Mouse (Mus musculus): Measurements from ENCODE around the gene Kti12. TPM values are rescaled to one million over a fixed set of nuclear protein-coding genes. Genes with fewer than 3 reads are reported as not detected.

Gene Kti12
- polyA plus RNA-seq, 1 experiment from 2014 or later, result 53.3 TPM

DNA sequence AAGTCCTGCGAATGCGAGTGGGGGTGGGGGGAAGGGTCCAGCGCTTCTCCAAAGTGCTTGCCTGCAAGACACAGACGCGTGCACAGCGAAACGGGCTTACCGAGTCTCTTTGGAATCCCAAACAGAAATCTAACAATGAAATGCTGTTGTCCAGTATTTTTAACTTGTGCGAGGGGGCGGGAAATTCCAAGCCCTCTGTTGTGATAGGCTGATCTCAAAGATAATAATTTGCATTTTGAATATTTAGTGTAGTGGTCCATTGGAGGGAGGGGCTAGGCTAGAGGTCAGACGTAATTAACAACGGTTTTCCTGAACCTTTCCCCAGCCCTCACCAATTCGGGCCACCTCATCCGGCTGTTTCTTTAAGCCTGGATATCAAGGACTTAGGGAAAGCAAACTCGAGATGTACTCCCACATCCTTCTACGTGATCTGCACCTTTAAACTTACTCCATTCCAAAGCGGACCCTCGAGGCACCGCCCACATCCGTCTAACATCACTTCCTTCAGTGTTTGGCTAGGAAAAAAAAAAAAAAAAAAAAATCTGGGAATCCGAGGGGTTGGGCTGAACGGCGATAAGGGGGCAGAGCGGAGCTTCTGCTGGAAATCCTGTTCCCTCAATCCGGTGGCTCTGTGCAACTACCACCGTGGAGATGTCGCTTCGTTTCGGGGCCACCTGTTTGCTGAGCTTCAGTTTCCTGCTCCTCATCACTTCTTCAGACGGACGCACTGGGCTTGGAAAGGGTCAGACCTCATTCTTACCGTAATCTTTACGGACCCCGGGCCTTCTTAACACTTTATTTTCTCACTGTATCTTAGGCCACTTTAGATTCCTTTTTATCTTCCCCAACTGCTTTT, 13.2 kb upstream of the Kti12 start, which contains the start of gene Txndc12:
Gene Txndc12 (plus strand): TSS at position 487 of the 856 bp plus-strand sequence.
- H3K27me3 ChIP-seq, result no peaks in the 10 kb centered on the region
- peak within 1 kb of the TSS; percentile 100 for H3K27ac ChIP-seq
- peak within 1 kb of the TSS; percentile 90 for H3K4me3 ChIP-seq
- WGBS, result under 1% methylated on average over 34 of the region's 34 CpGs
- H3K4me2 ChIP-seq, result peak within 1 kb of the TSS; percentile 76
- H3K36me3 ChIP-seq, result peaks cover 9% of the 10 kb centered on the region
- no peaks in the 10 kb centered on the region for H3K9me3 ChIP-seq
- peaks cover 30% of the 10 kb centered on the region for H3K4me1 ChIP-seq
- ATAC-seq (ENCODE audit: insufficient number of reproducible peaks, insufficient read depth, low FRiP score, low TSS enrichment, low read depth), result peak; percentile 80
- peak within 1 kb of the TSS; percentile 98 for H3K9ac ChIP-seq

- Histone ChIP-seq H3K9me3 (no peaks in the 10 kb centered on the region), H3K4me1 (peaks cover 30% of the 10 kb centered on the region), H3K9ac (peak overlapping the region; percentile 98), H3K27ac (peak overlapping the region; percentile 100), H3K27me3 (no peaks in the 10 kb centered on the region), H3K4me2 (peak overlapping the region; percentile 76), H3K36me3 (peaks cover 4% of the 10 kb centered on the region), H3K4me3 (peak overlapping the region; percentile 90)
- no peak for ATAC-seq (ENCODE audit: insufficient number of reproducible peaks, insufficient read depth, low FRiP score, low TSS enrichment, low read depth)
- 2% methylated on average over 15 of the region's 15 CpGs for WGBS
Measured at GRCm38 (mm10) chr4:108834971-108835311, 12.6 kb upstream of the Kti12 start.

DNA sequence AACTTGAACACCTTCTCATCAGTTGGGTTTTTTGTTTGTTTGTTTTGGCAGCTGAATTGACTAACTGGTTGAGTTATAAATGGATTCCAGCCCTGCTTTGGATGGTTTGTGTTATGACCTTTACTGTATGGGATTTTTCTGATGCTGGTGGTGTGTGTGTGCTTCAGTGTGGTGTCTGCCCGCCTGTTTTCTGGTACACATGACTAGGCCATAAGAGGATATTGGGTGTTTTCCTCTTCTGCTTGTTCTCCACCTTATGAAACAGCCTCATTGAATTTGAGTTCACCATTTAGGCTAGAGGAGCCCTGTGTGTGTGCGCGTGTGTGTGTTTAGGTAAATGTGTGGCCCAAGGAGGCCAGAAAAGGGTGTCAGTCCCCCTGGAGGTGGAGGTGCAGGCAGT, 12.1 kb upstream of the Kti12 start:
- Histone ChIP-seq H3K27ac (peak overlapping the region; percentile 100; the same call in 1 of the 2 replicates), H3K4me2 (peak overlapping the region; percentile 76), H3K36me3 (peaks cover 3% of the 10 kb centered on the region; the same call in 1 of the 2 replicates), H3K4me3 (peak overlapping the region; percentile 90), H3K4me1 (peaks cover 30% of the 10 kb centered on the region), H3K9me3 (no peaks in the 10 kb centered on the region), H3K27me3 (no peaks in the 10 kb centered on the region), H3K9ac (peak overlapping the region; percentile 98)
- 65% methylated on average over 3 of the region's 3 CpGs for WGBS
- no peak for ATAC-seq (ENCODE audit: insufficient number of reproducible peaks, insufficient read depth, low FRiP score, low TSS enrichment, low read depth)

- Histone ChIP-seq H3K4me3 (no peak overlapping the region), H3K9me3 (no peaks in the 10 kb centered on the region), H3K36me3 (peaks cover 11% of the 10 kb centered on the region; the same call in 1 of the 2 replicates), H3K4me2 (no peak overlapping the region), H3K9ac (no peak overlapping the region), H3K27me3 (no peaks in the 10 kb centered on the region), H3K4me1 (peaks cover 22% of the 10 kb centered on the region), H3K27ac (no peak overlapping the region)
- ATAC-seq (ENCODE audit: insufficient number of reproducible peaks, insufficient read depth, low FRiP score, low TSS enrichment, low read depth), result no peak
- 83% methylated on average over 4 of the region's 4 CpGs for WGBS
Measured at GRCm38 (mm10) chr4:108838031-108838430, 9.6 kb upstream of the Kti12 start.

GRCm38 (mm10) chr4:108841920-108842578, 5.5 kb upstream of the Kti12 start:
- H3K4me1 ChIP-seq, result peaks cover 6% of the 10 kb centered on the region; the same call in 1 of the 2 replicates
- WGBS, result 85% methylated on average over 7 of the region's 7 CpGs
- H3K36me3 ChIP-seq, result peaks cover 11% of the 10 kb centered on the region; the same call in 1 of the 2 replicates
- H3K27me3 ChIP-seq, result no peaks in the 10 kb centered on the region
- no peaks in the 10 kb centered on the region for H3K9me3 ChIP-seq
- H3K27ac ChIP-seq, result no peak overlapping the region
- H3K9ac ChIP-seq, result no peak overlapping the region
- H3K4me3 ChIP-seq, result no peak overlapping the region
- ATAC-seq (ENCODE audit: insufficient number of reproducible peaks, insufficient read depth, low FRiP score, low TSS enrichment, low read depth), result no peak
- no peak overlapping the region for H3K4me2 ChIP-seq

- no peak overlapping the region for H3K27ac ChIP-seq
- ATAC-seq (ENCODE audit: insufficient number of reproducible peaks, insufficient read depth, low FRiP score, low TSS enrichment, low read depth), result no peak
Measured at GRCm38 (mm10) chr4:108843336-108843735, 4.2 kb upstream of the Kti12 start.

GRCm38 (mm10) chr4:108845824-108846569, 1.6 kb upstream of the Kti12 start:
- Histone ChIP-seq H3K9me3 (no peaks in the 10 kb centered on the region), H3K27ac (peak overlapping the region; percentile 33; the same call in 1 of the 2 replicates), H3K36me3 (peaks cover 16% of the 10 kb centered on the region), H3K4me3 (no peak overlapping the region), H3K27me3 (no peaks in the 10 kb centered on the region), H3K4me2 (no peak overlapping the region), H3K4me1 (peaks cover 18% of the 10 kb centered on the region), H3K9ac (no peak overlapping the region)
- 76% methylated on average over 5 of the region's 5 CpGs for WGBS
- no peak for ATAC-seq (ENCODE audit: insufficient number of reproducible peaks, insufficient read depth, low FRiP score, low TSS enrichment, low read depth)

More at GRCm38 (mm10) chr4:108843336-108843735, 4.2 kb upstream of the Kti12 start:
- H3K36me3 ChIP-seq, result peaks cover 11% of the 10 kb centered on the region; the same call in 1 of the 2 replicates
- H3K9me3 ChIP-seq, result no peaks in the 10 kb centered on the region
- H3K4me1 ChIP-seq, result no peaks in the 10 kb centered on the region; the same call in 1 of the 2 replicates
- no peak overlapping the region for H3K4me2 ChIP-seq
- no peak overlapping the region for H3K4me3 ChIP-seq
- no peak overlapping the region for H3K9ac ChIP-seq
- H3K27me3 ChIP-seq, result no peaks in the 10 kb centered on the region

GRCm38 (mm10) chr4:108848505-108848848, 892 bp downstream of the Kti12 start, which contains the start of gene A730015C16Rik:
TSS of gene A730015C16Rik (minus strand) at chr4:108848619.
- peak within 1 kb of the TSS; percentile 94 for H3K4me2 ChIP-seq
- WGBS, result 8% methylated on average over 20 of the region's 20 CpGs
- ATAC-seq (ENCODE audit: insufficient number of reproducible peaks, insufficient read depth, low FRiP score, low TSS enrichment, low read depth), result no peak
- peaks cover 18% of the 10 kb centered on the region for H3K4me1 ChIP-seq
- peak within 1 kb of the TSS; percentile 95 for H3K4me3 ChIP-seq
- no peaks in the 10 kb centered on the region for H3K9me3 ChIP-seq
- H3K27me3 ChIP-seq, result no peaks in the 10 kb centered on the region
- H3K36me3 ChIP-seq, result peaks cover 17% of the 10 kb centered on the region
- H3K9ac ChIP-seq, result peak within 1 kb of the TSS; percentile 91
- H3K27ac ChIP-seq, result peak within 1 kb of the TSS; percentile 82

DNA sequence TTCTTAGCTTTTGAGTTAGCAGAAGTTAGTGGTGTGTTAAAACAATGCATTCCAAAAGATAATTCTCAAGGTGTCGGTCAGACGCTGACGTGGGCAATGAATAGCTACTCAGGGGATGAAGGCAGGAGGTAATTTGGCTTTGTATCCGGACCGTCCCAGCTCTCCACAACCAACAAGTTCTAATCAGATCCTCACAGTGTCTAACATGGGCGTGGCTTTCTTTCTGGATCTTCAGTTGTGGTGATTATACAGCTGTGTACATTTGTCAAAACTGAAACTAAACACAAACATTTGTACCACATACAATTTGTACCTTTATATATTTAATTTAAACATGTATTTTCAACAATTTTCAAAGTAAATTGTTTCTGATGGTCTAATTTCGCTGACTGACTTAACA, 19.2 kb downstream of the Kti12 start:
- no peak for ATAC-seq (ENCODE audit: insufficient number of reproducible peaks, insufficient read depth, low FRiP score, low TSS enrichment, low read depth)
- Histone ChIP-seq H3K27me3 (no peaks in the 10 kb centered on the region), H3K36me3 (peaks cover 27% of the 10 kb centered on the region), H3K4me3 (no peak overlapping the region), H3K4me1 (no peaks in the 10 kb centered on the region), H3K9ac (no peak overlapping the region), H3K27ac (no peak overlapping the region), H3K9me3 (no peaks in the 10 kb centered on the region), H3K4me2 (no peak overlapping the region)
- whole genome bisulfite sequencing, result 88% methylated on average over 7 of the region's 7 CpGs

- Histone ChIP-seq H3K9ac (no peak overlapping the region), H3K9me3 (no peaks in the 10 kb centered on the region), H3K36me3 (peaks cover 4% of the 10 kb centered on the region; the same call in 1 of the 2 replicates), H3K4me3 (no peak overlapping the region), H3K27me3 (no peaks in the 10 kb centered on the region), H3K27ac (no peak overlapping the region), H3K4me1 (no peaks in the 10 kb centered on the region), H3K4me2 (no peak overlapping the region)
- peak; percentile 71; the same call in 1 of the 2 replicates for ATAC-seq (ENCODE audit: insufficient number of reproducible peaks, insufficient read depth, low FRiP score, low TSS enrichment, low read depth)
- WGBS, result 36% methylated on average over 10 of the region's 10 CpGs
Measured at GRCm38 (mm10) chr4:108869730-108870374, 22.3 kb downstream of the Kti12 start.

DNA sequence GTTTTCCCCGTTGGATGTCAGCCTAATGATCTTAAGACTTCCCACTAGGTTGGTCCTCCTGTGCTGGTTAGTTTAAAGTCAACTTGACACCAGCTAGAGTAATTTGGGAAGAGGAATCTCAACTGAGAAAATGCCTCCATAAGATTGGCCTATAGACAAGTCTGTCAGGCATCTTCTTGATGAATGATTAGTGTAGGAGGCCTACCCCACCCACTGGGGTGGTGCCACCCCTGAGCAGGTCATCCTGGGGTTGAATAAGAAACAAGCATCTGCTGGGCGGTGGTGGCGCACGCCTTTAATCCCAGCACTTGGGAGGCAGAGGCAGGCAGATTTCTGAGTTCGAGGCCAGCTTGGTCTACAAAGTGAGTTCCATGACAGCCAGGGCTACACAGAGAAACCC, 26.2 kb downstream of the Kti12 start:
- no peaks in the 10 kb centered on the region for H3K9me3 ChIP-seq
- no peak overlapping the region for H3K27ac ChIP-seq
- no peak overlapping the region for H3K4me3 ChIP-seq
- ATAC-seq (ENCODE audit: insufficient number of reproducible peaks, insufficient read depth, low FRiP score, low TSS enrichment, low read depth), result no peak
- H3K4me2 ChIP-seq, result no peak overlapping the region
- H3K4me1 ChIP-seq, result no peaks in the 10 kb centered on the region
- no peaks in the 10 kb centered on the region for H3K36me3 ChIP-seq
- WGBS, result 88% methylated on average over 5 of the region's 5 CpGs
- H3K27me3 ChIP-seq, result no peaks in the 10 kb centered on the region
- no peak overlapping the region for H3K9ac ChIP-seq

Data from embryonic facial prominence, embryonic 13.5 days (tissue).